1 mouse cellular context compared by ENCODE assay signal in the genomic region with DNA sequence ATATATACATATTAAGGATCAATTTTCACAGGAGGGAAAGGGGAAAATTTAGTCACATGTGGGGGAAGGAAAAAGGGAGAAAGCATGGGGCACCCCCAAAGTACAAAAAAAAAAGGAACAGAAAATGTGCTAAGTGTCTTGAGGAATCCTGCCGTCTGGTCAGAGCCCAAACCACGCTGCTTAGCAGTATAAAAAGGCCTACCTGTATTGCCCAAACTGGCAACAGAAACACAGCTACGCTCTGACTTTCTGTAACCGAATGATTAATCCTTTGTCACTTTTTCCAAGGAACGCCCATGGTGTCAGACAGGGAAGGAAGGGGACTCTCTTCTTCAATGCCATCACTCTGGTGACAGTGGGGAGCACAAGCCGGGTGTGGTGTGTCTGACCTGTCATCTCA.
TF ChIP-seq lines count a peak whose summit lies in the region.

No protein-coding gene starts in this region.

TF ChIP-seq in CH12.LX, 34 proteins besides CTCF, POLR2A, EP300 and RAD21 (continued from another document):
- peak; percentile 84; the same call in 1 of the 2 replicates for TF ChIP-seq SIN3A (IDR thresholded peaks at IDR 0.05; ENCODE audit: low read length)
- no peak for TF ChIP-seq ZC3H11A (IDR thresholded peaks at IDR 0.05; ENCODE audit: low read depth, low read length)
- TF ChIP-seq CHD2 (IDR thresholded peaks at IDR 0.05; ENCODE audit: low read length) = peak; percentile 47; the same call in 1 of the 2 replicates
- peak; percentile 90 for TF ChIP-seq JUN (IDR thresholded peaks at IDR 0.05; ENCODE audit: insufficient read depth, low read depth, low read length)
- no peak for TF ChIP-seq CHD1 (IDR thresholded peaks at IDR 0.05; ENCODE audit: low read depth, low read length)
- no peak; the same call in 1 of the 2 replicates for TF ChIP-seq USF1 (IDR thresholded peaks at IDR 0.05; ENCODE audit: low read depth, low read length)
- TF ChIP-seq USF2 (conservative IDR thresholded peaks at IDR 0.05; ENCODE audit: low read depth, low read length) = no peak
- TF ChIP-seq MAFK (IDR thresholded peaks at IDR 0.05; ENCODE audit: insufficient replicate concordance, low read length) = no peak; the same call in 1 of the 2 replicates
- 0 out of 2 replicates have a peak, but pooled peaks have one; percentile 51 for TF ChIP-seq MAZ (IDR thresholded peaks at IDR 0.05; ENCODE audit: low read depth, low read length)
- TF ChIP-seq MAX (IDR thresholded peaks at IDR 0.05; ENCODE audit: low read length) = peak; percentile 81
- peak; percentile 24 for TF ChIP-seq SMC3 (IDR thresholded peaks at IDR 0.05; ENCODE audit: low read depth, low read length)
- TF ChIP-seq IRF4 (IDR thresholded peaks at IDR 0.05; ENCODE audit: low read depth, low read length) = peak; percentile 93
- peak; percentile 62 for TF ChIP-seq MXI1 (IDR thresholded peaks at IDR 0.05; ENCODE audit: low read depth, low read length)
- TF ChIP-seq TCF12 (IDR thresholded peaks at IDR 0.05; ENCODE audit: low read depth, low read length) = peak; percentile 52
- peak; percentile 92 for TF ChIP-seq ZNF384 (IDR thresholded peaks at IDR 0.05; ENCODE audit: low read depth, low read length)
